Mouse (Mus musculus): Measurements from ENCODE around the gene Ntrk3.

The Ntrk3 gene

GRCm38 (mm10) chr7:78165466-78165865 is 572.3 kb downstream of the Ntrk3 start:
- no peak for DNase-seq

- DNase-seq = no peak
These were observed 579.9 kb downstream of the Ntrk3 start for GRCm38 (mm10) chr7:78157946-78158345.

- DNase-seq = no peak
These were observed 592.6 kb downstream of the Ntrk3 start for GRCm38 (mm10) chr7:78145251-78145650.

- DNase-seq = no peak
These were observed 593.0 kb downstream of the Ntrk3 start for GRCm38 (mm10) chr7:78144849-78145248.

- DNase-seq = no peak
These were observed 607.8 kb downstream of the Ntrk3 start for GRCm38 (mm10) chr7:78129966-78130365.

Data from cerebellum, adult 11-12 months (tissue).